In the genomic region with DNA sequence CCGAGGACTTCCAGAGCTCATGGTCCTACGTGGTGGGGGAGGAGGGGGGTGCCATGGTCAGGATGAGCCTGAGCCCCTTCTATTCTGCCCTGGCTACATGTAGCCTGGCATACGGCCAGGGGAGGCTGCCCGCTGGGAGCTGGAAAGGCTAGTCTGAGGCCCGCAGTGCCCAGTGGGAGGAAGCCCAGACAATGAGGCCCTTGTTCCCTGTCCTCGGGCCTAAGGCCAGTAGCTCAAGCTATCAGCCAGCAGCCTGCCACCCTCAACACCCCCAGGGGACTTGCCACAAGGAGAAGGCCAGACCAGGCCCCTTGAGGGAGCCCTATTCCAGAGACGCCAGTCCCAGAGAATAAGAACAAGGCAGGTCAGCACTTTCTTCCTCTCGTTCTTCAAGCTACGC, we compare ENCODE assay signal across 10 mouse cellular contexts. TPM values are rescaled to one million over a fixed set of nuclear protein-coding genes. Genes with fewer than 3 reads are reported as not detected.
DNase-seq lines count a peak whose midpoint lies in the region; ATAC-seq and TF ChIP-seq lines count a peak whose summit lies in the region.
"Had no signal": no experiment of that assay in that cellular context is flagged by ENCODE, and none has a peak within 500 bp of the region (broad histone marks: within the 10 kb centered on the region; RNA-seq: fewer than 3 reads in every experiment).

No protein-coding gene starts in this region.

- H3K27me3 ChIP-seq in forebrain, embryonic 13.5 days: peaks cover 8% of the 10 kb centered on the region
- no peaks in the 10 kb centered on the region for H3K27me3 ChIP-seq in midbrain, postnatal 0 days (ENCODE audit: insufficient read depth, low read length)

- peak; percentile 16; the same call in 1 of the 2 replicates for TF ChIP-seq CTCF in midbrain, postnatal 0 days (IDR thresholded peaks at IDR 0.05)

- DNase-seq in adrenal gland, postnatal 25 days: peak; percentile 26
- DNase-seq in adrenal gland, adult 18-20 months (ENCODE audit: low spot score in 2 of 2): no peak
- DNase-seq in MN1 (ENCODE audit: low spot score): peak; percentile 92
- DNase-seq in layer of hippocampus, postnatal 10 days (ENCODE audit: low spot score in 2 of 2): peak; percentile 79 to 82
- peak; percentile 92 for DNase-seq in midbrain, postnatal 0 days (ENCODE audit: low spot score)
- no peak for DNase-seq in gastrocnemius, postnatal 4 days (ENCODE audit: low spot score in 2 of 2)
- no peak for DNase-seq in urinary bladder, postnatal 10 days (ENCODE audit: low spot score)

- no peak overlapping the region for H3K9ac ChIP-seq in forebrain, embryonic 13.5 days
- no peak overlapping the region; the same call in 1 of the 2 replicates for H3K9ac ChIP-seq in midbrain, postnatal 0 days (replicated peaks; ENCODE audit: low read length, poor library complexity, severe bottlenecking)

- WGBS in forebrain, embryonic 13.5 days: 21% methylated on average over 9 of the region's 9 CpGs
- WGBS in midbrain, postnatal 0 days: 23% methylated on average over 9 of the region's 9 CpGs

- H3K27ac ChIP-seq in forebrain, embryonic 13.5 days: peak overlapping the region; percentile 69
- H3K27ac ChIP-seq in midbrain, postnatal 0 days (ENCODE audit: low read depth, low read length): peak overlapping the region; percentile 27; the same call in 1 of the 2 replicates
- H3K27ac ChIP-seq: macrophage had no signal

- H3K9me3 ChIP-seq in forebrain, embryonic 13.5 days (replicated peaks): no peaks in the 10 kb centered on the region
- no peaks in the 10 kb centered on the region for H3K9me3 ChIP-seq in midbrain, postnatal 0 days (ENCODE audit: low read length)

- no peak overlapping the region for H3K4me3 ChIP-seq in forebrain, embryonic 13.5 days
- no peak overlapping the region for H3K4me3 ChIP-seq in midbrain, postnatal 0 days (ENCODE audit: low read depth, low read length)

- peaks cover 54% of the 10 kb centered on the region for H3K4me1 ChIP-seq in forebrain, embryonic 13.5 days
- H3K4me1 ChIP-seq in midbrain, postnatal 0 days (ENCODE audit: insufficient read depth, low read length): peaks cover 22% of the 10 kb centered on the region

- ATAC-seq in forebrain, embryonic 13.5 days: peak; percentile 75
- ATAC-seq in midbrain, postnatal 0 days (ENCODE audit: low FRiP score): peak; percentile 53

- H3K4me2 ChIP-seq in forebrain, embryonic 13.5 days: peak overlapping the region; percentile 20; the same call in 1 of the 2 replicates
- no peak overlapping the region for H3K4me2 ChIP-seq in midbrain, postnatal 0 days (ENCODE audit: low read depth, low read length, poor library complexity, severe bottlenecking)

- peaks cover 16% of the 10 kb centered on the region for H3K36me3 ChIP-seq in forebrain, embryonic 13.5 days (ENCODE audit: poor library complexity, severe bottlenecking)
- H3K36me3 ChIP-seq in midbrain, postnatal 0 days (ENCODE audit: insufficient read depth, low read length): peaks cover 37% of the 10 kb centered on the region

RNA-seq across cellular contexts. Expression of a gene that starts 4.1 kb away (rescaled TPM):
- total RNA-seq in adrenal gland, postnatal 25 days (2021): 0.67 TPM in 1 of 2 replicates, not detected in the other
- total RNA-seq in adrenal gland, adult 18-20 months (2021): under 1 TPM; 0.32 to 0.40 TPM
- 10.4 and 11.7 TPM in 2 replicates for polyA plus RNA-seq in forebrain, embryonic 13.5 days (2015; fragmentation: Nextera tagmentation; extraction: Ambion mirVana)
- 10 to 100 TPM; 24.0 to 24.7 TPM for total RNA-seq in layer of hippocampus, postnatal 10 days (2021)
- 41.4 and 44.2 TPM in 2 replicates for total RNA-seq in midbrain, postnatal 0 days (2014; rRNA removed)
- 37.5 and 39.5 TPM in 2 replicates for polyA plus RNA-seq in midbrain, postnatal 0 days (2015; fragmentation: Nextera tagmentation; extraction: Ambion mirVana)
- 1 to 10 TPM; 2.8 to 3.3 TPM for total RNA-seq in gastrocnemius, postnatal 4 days (2021)
- polyA plus RNA-seq: macrophage had no signal

RNA-seq across cellular contexts. Expression of a gene that starts 5.4 kb away (rescaled TPM):
- not detected in 2 replicates for total RNA-seq in adrenal gland, postnatal 25 days (2021)
- total RNA-seq in adrenal gland, adult 18-20 months (2021): 1 to 10 TPM in 1 of 2 experiments, not detected in 1; 1.2 TPM
- polyA plus RNA-seq in forebrain, embryonic 13.5 days (2015; fragmentation: Nextera tagmentation; extraction: Ambion mirVana): 1.1 and 2.3 TPM in 2 replicates
- total RNA-seq in layer of hippocampus, postnatal 10 days (2021): 1 to 10 TPM; 2.7 to 3.7 TPM
- 1.4 and 5.4 TPM in 2 replicates for total RNA-seq in midbrain, postnatal 0 days (2014; rRNA removed)
- polyA plus RNA-seq in midbrain, postnatal 0 days (2015; fragmentation: Nextera tagmentation; extraction: Ambion mirVana): 1.0 and 2.0 TPM in 2 replicates
- under 1 TPM; 0.66 to 0.80 TPM for total RNA-seq in gastrocnemius, postnatal 4 days (2021)
- polyA plus RNA-seq: macrophage had no signal

RNA-seq across cellular contexts. Expression of a gene that starts 33.1 kb away (rescaled TPM):
- total RNA-seq in adrenal gland, postnatal 25 days (2021): 5.9 and 6.8 TPM in 2 replicates
- total RNA-seq in adrenal gland, adult 18-20 months (2021): 1 to 10 TPM; 3.7 to 5.2 TPM
- polyA plus RNA-seq in forebrain, embryonic 13.5 days (2015; fragmentation: Nextera tagmentation; extraction: Ambion mirVana): 1.4 and 2.8 TPM in 2 replicates
- 1 to 10 TPM; 2.6 to 2.9 TPM for total RNA-seq in layer of hippocampus, postnatal 10 days (2021)
- 5.8 and 9.1 TPM in 2 replicates for total RNA-seq in midbrain, postnatal 0 days (2014; rRNA removed)
- polyA plus RNA-seq in midbrain, postnatal 0 days (2015; fragmentation: Nextera tagmentation; extraction: Ambion mirVana): 1.3 and 2.4 TPM in 2 replicates
- total RNA-seq in gastrocnemius, postnatal 4 days (2021): 10 to 100 TPM; 10.8 to 13.1 TPM
- polyA plus RNA-seq: C2C12 had no signal

RNA-seq across cellular contexts. Expression of a gene that starts 38.3 kb away (rescaled TPM):
- total RNA-seq in adrenal gland, postnatal 25 days (2021): 28.8 and 32.0 TPM in 2 replicates
- total RNA-seq in adrenal gland, adult 18-20 months (2021): 10 to 100 TPM; 28.7 to 39.0 TPM
- polyA plus RNA-seq in forebrain, embryonic 13.5 days (2015; fragmentation: Nextera tagmentation; extraction: Ambion mirVana): 21.1 and 24.9 TPM in 2 replicates
- 10 to 100 TPM; 19.4 to 23.7 TPM for total RNA-seq in layer of hippocampus, postnatal 10 days (2021)
- 41.2 and 48.0 TPM in 2 replicates for total RNA-seq in midbrain, postnatal 0 days (2014; rRNA removed)
- 12.6 and 14.4 TPM in 2 replicates for polyA plus RNA-seq in midbrain, postnatal 0 days (2015; fragmentation: Nextera tagmentation; extraction: Ambion mirVana)
- 10 to 100 TPM; 39.5 to 39.9 TPM for total RNA-seq in gastrocnemius, postnatal 4 days (2021)

RNA-seq across cellular contexts. Expression of a gene that starts 38.7 kb away (rescaled TPM):
- 82.5 and 104 TPM in 2 replicates for total RNA-seq in adrenal gland, postnatal 25 days (2021)
- 10 to 100 TPM; 86.1 to 87.1 TPM for total RNA-seq in adrenal gland, adult 18-20 months (2021)
- polyA plus RNA-seq in forebrain, embryonic 13.5 days (2015; fragmentation: Nextera tagmentation; extraction: Ambion mirVana): 188 and 198 TPM in 2 replicates
- 100 to 1,000 TPM in 1 of 2 experiments, 10 to 100 TPM in 1; 98.1 to 109 TPM for total RNA-seq in layer of hippocampus, postnatal 10 days (2021)
- 17.2 and 20.4 TPM in 2 replicates for total RNA-seq in midbrain, postnatal 0 days (2014; rRNA removed)
- 137 and 143 TPM in 2 replicates for polyA plus RNA-seq in midbrain, postnatal 0 days (2015; fragmentation: Nextera tagmentation; extraction: Ambion mirVana)
- 100 to 1,000 TPM; 103 to 106 TPM for total RNA-seq in gastrocnemius, postnatal 4 days (2021)

Comparison
In these comparisons a context has a peak if more than half of its experiments do, and no peak if none do; other contexts are left out.
1. DNase-seq: peak in adrenal gland, postnatal 25 days (single experiment), MN1 (single experiment), layer of hippocampus, postnatal 10 days (2 of 2) and midbrain, postnatal 0 days (single experiment); none in adrenal gland, adult 18-20 months (0 of 2), gastrocnemius, postnatal 4 days (0 of 2) and urinary bladder, postnatal 10 days (single experiment).